Mouse (Mus musculus) brain, embryonic 18.5 days (tissue): ENCODE data around the gene Scand1.
A peak's percentile ranks its signal among the peaks of the same experiment; 100 is the strongest.

Experiments
- DNase-seq: peaks from one replicate; pipeline ENCODE4 v3.0.0-alpha.2; 2012; ENCODE audit warnings: low read depth, low spot score

Scand1 gene

GRCm38 (mm10) chr2:156312297-156312897 lies at the start of gene Scand1, which contains the start of gene Cnbd2:
Scand1 (minus strand) TSS chr2:156312704.
Cnbd2 (plus strand) TSS chr2:156312299.
- peak; percentile 62 for DNase-seq

- peak; percentile 42 for DNase-seq
Observed at GRCm38 (mm10) chr2:156356031-156356430, 43.5 kb upstream of the Scand1 start.

- DNase-seq, result no peak
Observed at GRCm38 (mm10) chr2:156353265-156353692, 40.8 kb upstream of the Scand1 start.

GRCm38 (mm10) chr2:156352413-156353165 lies 40.1 kb upstream of the Scand1 start:
- DNase-seq, result no peak

- no peak for DNase-seq
Observed at GRCm38 (mm10) chr2:156351243-156351642, 38.7 kb upstream of the Scand1 start.

GRCm38 (mm10) chr2:156349286-156349848 lies 36.9 kb upstream of the Scand1 start:
- DNase-seq, result no peak

GRCm38 (mm10) chr2:156348812-156349211 lies 36.3 kb upstream of the Scand1 start:
- DNase-seq, result no peak

GRCm38 (mm10) chr2:156344775-156345532 lies 32.5 kb upstream of the Scand1 start:
- no peak for DNase-seq

- DNase-seq, result no peak
Observed at GRCm38 (mm10) chr2:156340078-156340477, 27.6 kb upstream of the Scand1 start.

GRCm38 (mm10) chr2:156331446-156331965 lies 19.0 kb upstream of the Scand1 start:
- no peak for DNase-seq

GRCm38 (mm10) chr2:156330681-156331080 lies 18.2 kb upstream of the Scand1 start:
- no peak for DNase-seq

GRCm38 (mm10) chr2:156324681-156325080 lies 12.2 kb upstream of the Scand1 start:
- no peak for DNase-seq

- no peak for DNase-seq
Observed at GRCm38 (mm10) chr2:156324116-156324588, 11.6 kb upstream of the Scand1 start.

GRCm38 (mm10) chr2:156321538-156321937 lies 9.0 kb upstream of the Scand1 start:
- no peak for DNase-seq

GRCm38 (mm10) chr2:156318491-156318890 lies 6.0 kb upstream of the Scand1 start:
- DNase-seq, result no peak

GRCm38 (mm10) chr2:156314811-156315210 lies 2.3 kb upstream of the Scand1 start:
- DNase-seq, result no peak

- DNase-seq, result no peak
Observed at GRCm38 (mm10) chr2:156313153-156313552, 649 bp upstream of the Scand1 start.

- DNase-seq, result no peak
Observed at GRCm38 (mm10) chr2:156311841-156312291, 638 bp downstream of the Scand1 start.

GRCm38 (mm10) chr2:156311441-156311840 lies 1.1 kb downstream of the Scand1 start:
- DNase-seq, result no peak

- DNase-seq, result no peak
Observed at GRCm38 (mm10) chr2:156310945-156311344, 1.6 kb downstream of the Scand1 start.

GRCm38 (mm10) chr2:156310455-156310854 lies 2.0 kb downstream of the Scand1 start:
- DNase-seq, result no peak
